Mouse (Mus musculus) midbrain, embryonic 13.5 days (tissue): ENCODE data around the gene Ift27. TPM values are rescaled to one million over a fixed set of nuclear protein-coding genes. Genes with fewer than 3 reads are reported as not detected.

Source experiments
- ATAC-seq: fragments of 200-750 bp; cut with Nextera tagmentation; 2 replicates; pipeline ENCODE4 v1.8.0; 2017; ENCODE audit warnings: mild to moderate bottlenecking, moderate TSS enrichment, moderate library complexity
- H3K27ac ChIP-seq: fragments of 300-500 bp; sonication (generic); 2 replicates; pipeline ENCODE4 v1.5.1; 2015; ENCODE audit warnings: inconsistent platforms, mild to moderate bottlenecking, moderate library complexity
- H3K27me3 ChIP-seq: fragments of 300-500 bp; sonication (generic); 2 replicates; pipeline ENCODE4 v1.6.1; 2015; ENCODE audit warnings: mild to moderate bottlenecking, inconsistent platforms
- H3K36me3 ChIP-seq: fragments of 300-500 bp; sonication (generic); 2 replicates; pipeline ENCODE4 v1.6.1; 2015; ENCODE audit warnings: mild to moderate bottlenecking, inconsistent platforms
- H3K4me1 ChIP-seq: fragments of 300-500 bp; sonication (generic); replicated peaks from 2 replicates; pipeline ENCODE4 v1.6.1; 2015; ENCODE audit warnings: inconsistent platforms
- H3K4me2 ChIP-seq: fragments of 300-500 bp; sonication (generic); replicated peaks from 2 replicates; pipeline ENCODE4 v1.6.1; 2015; ENCODE audit warnings: moderate library complexity, mild to moderate bottlenecking, inconsistent platforms
- H3K4me3 ChIP-seq: fragments of 300-500 bp; sonication (generic); replicated peaks from 2 replicates; pipeline ENCODE4 v1.5.1; 2015; ENCODE audit warnings: mild to moderate bottlenecking, inconsistent platforms
- H3K9ac ChIP-seq: fragments of 300-500 bp; sonication (generic); replicated peaks from 2 replicates; pipeline ENCODE4 v1.6.1; 2015; ENCODE audit warnings: mild to moderate bottlenecking, inconsistent platforms
- H3K9me3 ChIP-seq: fragments of 300-500 bp; sonication (generic); 2 replicates; pipeline ENCODE4 v1.6.1; 2016; ENCODE audit warnings: mild to moderate bottlenecking, inconsistent platforms
- WGBS: fragments of 180-500 bp; shearing (Covaris S2); methylation state at CpG from one replicate; pipeline ENCODE4 v1.1.7; 2015; 5-methylcytosine and 5-hydroxymethylcytosine counted together
- polyA plus RNA-seq: library from polyadenylated mRNA; unstranded; fragments of >200 nt; fragmentation: Nextera tagmentation; extraction: Ambion mirVana; gene quantifications from 2 replicates; pipeline ENCODE4 v1.2.1, GENCODE M21; 2015

Ift27 gene
- polyA plus RNA-seq, 1 experiment from 2014 or later: 121 TPM

DNA sequence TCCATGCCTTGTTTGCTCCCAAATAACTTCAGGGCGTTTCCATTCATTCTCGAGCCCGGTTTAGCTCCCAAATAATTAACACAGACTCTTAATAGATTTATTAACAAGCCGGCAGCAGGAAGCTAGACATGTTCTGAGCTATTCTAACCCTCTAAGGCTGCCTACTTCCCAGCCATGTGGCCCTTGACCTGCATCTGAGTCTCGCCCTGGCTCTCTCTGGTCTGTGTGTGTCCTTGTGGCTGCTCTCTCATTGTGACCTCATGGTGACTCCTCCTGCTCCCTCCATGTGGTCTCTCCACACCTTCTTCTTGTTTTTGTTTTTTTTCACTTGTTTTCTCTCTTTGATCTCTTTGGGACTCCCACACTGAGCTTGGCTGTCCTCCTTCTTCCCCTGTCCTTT, 13.0 kb upstream of the Ift27 start:
- no peak overlapping the region for H3K9ac ChIP-seq
- H3K4me2 ChIP-seq: no peak overlapping the region
- H3K4me3 ChIP-seq: no peak overlapping the region
- H3K27me3 ChIP-seq: peaks cover 15% of the 10 kb centered on the region
- H3K27ac ChIP-seq: no peak overlapping the region
- no peaks in the 10 kb centered on the region for H3K9me3 ChIP-seq
- 81% methylated on average over 5 of the region's 5 CpGs for WGBS
- H3K4me1 ChIP-seq: peaks cover 12% of the 10 kb centered on the region
- H3K36me3 ChIP-seq: no peaks in the 10 kb centered on the region
- ATAC-seq: no peak

DNA sequence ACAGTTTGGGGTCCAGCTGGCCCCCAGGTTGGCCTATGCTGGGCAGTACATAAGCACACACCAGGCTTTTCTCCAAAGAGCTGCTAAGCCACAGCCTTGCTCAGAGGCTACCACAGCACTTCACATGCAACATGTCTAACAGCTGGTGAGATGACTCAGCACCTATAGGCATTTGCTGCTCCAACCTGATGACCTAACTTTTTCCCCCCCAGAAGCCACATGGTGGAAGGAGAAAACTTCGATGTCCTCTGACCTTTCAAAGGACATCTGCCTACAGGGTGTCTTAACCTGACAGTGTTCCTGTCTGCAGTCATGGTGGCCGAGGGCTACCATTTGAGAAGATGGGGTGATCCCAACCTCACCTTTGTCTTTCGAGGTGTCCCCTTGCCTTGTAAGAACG, 11.7 kb upstream of the Ift27 start:
- ATAC-seq: no peak

DNA sequence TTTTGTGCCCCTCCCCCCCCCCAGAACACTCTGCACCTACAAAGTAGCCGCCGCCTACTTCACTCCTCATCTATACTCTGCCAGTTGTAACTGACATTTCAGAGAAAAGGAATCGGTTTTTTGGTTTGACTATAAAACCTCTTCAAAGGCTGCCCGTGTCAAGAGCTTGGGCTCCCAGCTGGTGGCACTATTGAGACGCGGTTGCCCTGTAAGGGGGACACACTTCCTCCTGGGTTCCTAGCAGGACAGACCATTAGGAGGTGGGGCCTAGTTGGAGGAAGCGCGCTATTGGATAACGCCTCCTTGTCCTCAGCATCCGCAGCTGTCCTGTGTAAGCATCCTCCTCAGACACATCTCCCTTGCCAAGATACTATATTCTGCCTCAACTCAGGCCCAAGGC, 10.9 kb upstream of the Ift27 start:
- ATAC-seq: peak; percentile 86
- peak overlapping the region; percentile 25; the same call in 1 of the 2 replicates for H3K4me2 ChIP-seq

More for the DNA sequence above, 11.7 kb upstream of the Ift27 start:
- WGBS: 92% methylated on average over 4 of the region's 4 CpGs
- no peak overlapping the region for H3K4me2 ChIP-seq
- no peaks in the 10 kb centered on the region for H3K36me3 ChIP-seq
- H3K9me3 ChIP-seq: no peaks in the 10 kb centered on the region
- no peak overlapping the region for H3K27ac ChIP-seq
- peaks cover 15% of the 10 kb centered on the region for H3K27me3 ChIP-seq
- H3K4me1 ChIP-seq: peaks cover 24% of the 10 kb centered on the region
- H3K4me3 ChIP-seq: no peak overlapping the region
- H3K9ac ChIP-seq: no peak overlapping the region

DNA sequence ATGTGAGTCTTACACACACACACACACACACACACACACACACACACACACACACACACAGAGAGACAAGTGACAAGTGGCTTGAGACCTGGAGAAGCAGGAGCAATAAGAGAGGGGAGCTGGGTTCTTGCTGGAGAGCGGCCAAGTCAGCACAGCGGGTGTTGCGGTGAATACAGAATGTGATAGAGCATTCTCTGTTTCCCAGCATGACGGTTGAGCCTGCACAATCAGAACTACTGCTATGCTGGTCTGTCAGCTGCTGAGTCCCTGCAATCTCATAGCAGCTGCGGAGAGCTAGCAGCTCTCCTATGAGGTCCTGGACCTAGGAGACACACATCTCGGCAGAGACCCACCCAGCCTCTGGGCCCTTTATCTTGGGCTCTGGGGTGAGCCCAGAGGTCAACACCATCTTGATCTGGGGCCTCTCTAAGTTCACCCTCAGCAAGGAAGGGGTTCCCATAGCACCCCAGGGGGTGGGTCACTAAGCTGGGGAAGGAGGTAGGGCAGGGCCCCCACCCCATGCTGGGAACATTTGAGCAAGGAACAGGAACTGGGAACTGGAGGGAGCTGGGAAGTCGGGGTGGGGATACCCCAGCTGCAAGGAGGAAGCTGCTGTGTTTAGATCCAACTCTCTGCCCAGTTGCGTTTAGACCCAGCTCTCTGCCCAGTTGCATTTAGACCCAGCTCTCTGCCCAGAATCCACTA, 7.9 kb upstream of the Ift27 start:
- Histone ChIP-seq H3K36me3 (no peaks in the 10 kb centered on the region), H3K27ac (peak overlapping the region; percentile 84), H3K4me2 (peak overlapping the region; percentile 20), H3K9ac (peak overlapping the region; percentile 41; the same call in 1 of the 2 replicates), H3K27me3 (peaks cover 23% of the 10 kb centered on the region), H3K9me3 (no peaks in the 10 kb centered on the region), H3K4me3 (no peak overlapping the region), H3K4me1 (peaks cover 37% of the 10 kb centered on the region)
- WGBS: 22% methylated on average over 8 of the region's 8 CpGs
- ATAC-seq: peak; percentile 63

More for the DNA sequence above, 10.9 kb upstream of the Ift27 start:
- Histone ChIP-seq H3K27ac (no peak overlapping the region), H3K9ac (no peak overlapping the region), H3K9me3 (no peaks in the 10 kb centered on the region), H3K4me3 (no peak overlapping the region), H3K4me1 (peaks cover 24% of the 10 kb centered on the region), H3K27me3 (peaks cover 20% of the 10 kb centered on the region), H3K36me3 (no peaks in the 10 kb centered on the region)
- 1% methylated on average over 10 of the region's 10 CpGs for WGBS

DNA sequence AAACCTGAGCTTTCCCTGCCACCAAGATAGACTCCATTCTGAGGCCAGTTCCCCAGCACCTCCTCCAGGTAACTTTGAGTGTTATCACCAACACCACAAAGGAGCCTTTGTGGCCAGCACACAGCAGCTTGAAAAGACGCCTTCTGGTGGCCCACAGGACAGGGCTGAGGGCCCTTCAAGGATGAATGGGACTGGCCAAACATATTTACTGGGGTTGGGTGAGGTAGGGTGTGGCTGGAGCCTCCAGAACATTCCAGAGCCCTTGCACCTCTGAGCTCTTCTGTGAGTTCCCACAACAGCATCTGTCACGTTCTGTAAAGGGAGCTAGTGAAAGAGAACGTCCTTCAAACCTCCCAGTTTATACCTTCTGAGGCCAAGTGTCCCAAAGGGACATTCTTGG, 5.9 kb upstream of the Ift27 start:
- H3K27ac ChIP-seq: no peak overlapping the region
- no peaks in the 10 kb centered on the region for H3K9me3 ChIP-seq
- peaks cover 23% of the 10 kb centered on the region for H3K27me3 ChIP-seq
- no peak overlapping the region for H3K4me2 ChIP-seq
- 76% methylated on average over 3 of the region's 3 CpGs for WGBS
- H3K4me1 ChIP-seq: peaks cover 39% of the 10 kb centered on the region
- no peak overlapping the region for H3K9ac ChIP-seq
- ATAC-seq: no peak
- H3K36me3 ChIP-seq: no peaks in the 10 kb centered on the region
- no peak overlapping the region for H3K4me3 ChIP-seq

DNA sequence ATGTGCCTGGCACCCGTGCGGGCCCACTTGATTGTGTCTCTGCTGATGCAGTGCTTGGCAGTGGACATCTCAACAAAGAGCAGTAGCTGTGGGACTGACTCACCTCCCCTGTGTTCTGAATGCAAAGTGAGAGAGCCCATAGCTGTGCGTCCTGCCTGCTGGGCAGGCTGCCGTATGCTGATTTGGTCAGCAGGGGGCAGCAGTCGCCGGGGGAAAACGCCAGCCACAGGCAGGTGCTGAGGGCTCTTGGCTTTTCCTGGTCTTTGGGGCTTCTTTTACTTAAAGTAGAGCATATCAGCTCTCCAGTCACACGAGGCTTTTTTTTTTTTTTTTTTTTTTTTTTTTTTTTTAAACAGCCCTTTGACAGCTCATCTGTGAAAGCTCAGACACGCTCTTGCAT, 4.5 kb upstream of the Ift27 start:
- Histone ChIP-seq H3K27ac (0 out of 2 replicates have a peak overlapping the region, but pooled peaks have one; percentile 36), H3K9me3 (no peaks in the 10 kb centered on the region), H3K4me3 (no peak overlapping the region), H3K4me2 (peak overlapping the region; percentile 22; the same call in 1 of the 2 replicates), H3K27me3 (peaks cover 17% of the 10 kb centered on the region), H3K4me1 (peaks cover 44% of the 10 kb centered on the region), H3K36me3 (no peaks in the 10 kb centered on the region), H3K9ac (no peak overlapping the region)
- WGBS: 4% methylated on average over 9 of the region's 9 CpGs
- ATAC-seq: no peak

DNA sequence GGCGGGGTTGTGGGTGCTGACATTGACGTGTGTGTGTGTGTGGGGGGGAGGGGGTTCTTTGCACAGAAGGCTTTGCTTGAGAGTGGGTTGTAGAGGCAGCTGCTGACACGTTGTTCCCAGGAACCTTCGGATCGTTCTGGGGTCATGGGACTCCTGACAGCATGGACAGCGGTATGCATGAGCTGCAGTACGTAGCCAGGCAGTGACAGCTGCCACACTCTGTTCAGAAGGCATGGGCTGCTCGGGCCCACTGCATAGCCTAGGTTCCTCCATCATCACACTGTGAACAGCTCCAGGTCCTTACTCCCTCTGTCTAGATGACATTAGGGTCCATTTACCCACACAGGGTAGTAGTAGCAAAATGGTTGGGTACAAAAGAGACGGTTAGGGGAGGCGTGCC, 3.4 kb upstream of the Ift27 start:
- peak overlapping the region; percentile 10; the same call in 1 of the 2 replicates for H3K27ac ChIP-seq
- H3K4me1 ChIP-seq: peaks cover 50% of the 10 kb centered on the region

DNA sequence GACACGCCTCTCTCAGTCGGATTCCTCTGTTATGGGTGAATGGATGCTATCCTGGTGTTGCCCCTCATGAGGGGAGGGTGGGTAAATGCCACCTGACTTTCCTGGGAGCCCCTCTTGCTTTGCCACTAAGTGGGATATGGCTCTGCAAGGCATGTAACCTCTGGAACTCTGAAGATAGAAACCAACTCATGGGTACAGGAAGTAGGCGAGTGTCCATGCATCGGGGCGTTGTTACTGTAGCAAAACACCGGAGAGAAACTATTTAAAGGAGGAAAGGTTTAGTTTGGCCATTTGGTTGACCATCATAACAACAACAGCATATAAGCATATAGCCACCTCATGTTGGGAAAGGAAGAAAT, 959 bp upstream of the Ift27 start:
- peaks cover 45% of the 10 kb centered on the region for H3K4me1 ChIP-seq
- no peaks in the 10 kb centered on the region for H3K36me3 ChIP-seq
- peak overlapping the region; percentile 89 for H3K27ac ChIP-seq
- no peak for ATAC-seq
- H3K9ac ChIP-seq: peak overlapping the region; percentile 60
- peak overlapping the region; percentile 56 for H3K4me2 ChIP-seq
- H3K4me3 ChIP-seq: peak overlapping the region; percentile 42
- 75% methylated on average over 6 of the region's 6 CpGs for WGBS
- 0 out of 2 replicates have a peak, but pooled peaks cover 4% of the 10 kb centered on the region for H3K27me3 ChIP-seq
- no peaks in the 10 kb centered on the region for H3K9me3 ChIP-seq

More for the DNA sequence above, 3.4 kb upstream of the Ift27 start:
- Histone ChIP-seq H3K27me3 (peaks cover 8% of the 10 kb centered on the region), H3K36me3 (no peaks in the 10 kb centered on the region), H3K9ac (no peak overlapping the region), H3K4me3 (no peak overlapping the region), H3K9me3 (no peaks in the 10 kb centered on the region), H3K4me2 (no peak overlapping the region)
- 72% methylated on average over 10 of the region's 10 CpGs for WGBS
- ATAC-seq: no peak

DNA sequence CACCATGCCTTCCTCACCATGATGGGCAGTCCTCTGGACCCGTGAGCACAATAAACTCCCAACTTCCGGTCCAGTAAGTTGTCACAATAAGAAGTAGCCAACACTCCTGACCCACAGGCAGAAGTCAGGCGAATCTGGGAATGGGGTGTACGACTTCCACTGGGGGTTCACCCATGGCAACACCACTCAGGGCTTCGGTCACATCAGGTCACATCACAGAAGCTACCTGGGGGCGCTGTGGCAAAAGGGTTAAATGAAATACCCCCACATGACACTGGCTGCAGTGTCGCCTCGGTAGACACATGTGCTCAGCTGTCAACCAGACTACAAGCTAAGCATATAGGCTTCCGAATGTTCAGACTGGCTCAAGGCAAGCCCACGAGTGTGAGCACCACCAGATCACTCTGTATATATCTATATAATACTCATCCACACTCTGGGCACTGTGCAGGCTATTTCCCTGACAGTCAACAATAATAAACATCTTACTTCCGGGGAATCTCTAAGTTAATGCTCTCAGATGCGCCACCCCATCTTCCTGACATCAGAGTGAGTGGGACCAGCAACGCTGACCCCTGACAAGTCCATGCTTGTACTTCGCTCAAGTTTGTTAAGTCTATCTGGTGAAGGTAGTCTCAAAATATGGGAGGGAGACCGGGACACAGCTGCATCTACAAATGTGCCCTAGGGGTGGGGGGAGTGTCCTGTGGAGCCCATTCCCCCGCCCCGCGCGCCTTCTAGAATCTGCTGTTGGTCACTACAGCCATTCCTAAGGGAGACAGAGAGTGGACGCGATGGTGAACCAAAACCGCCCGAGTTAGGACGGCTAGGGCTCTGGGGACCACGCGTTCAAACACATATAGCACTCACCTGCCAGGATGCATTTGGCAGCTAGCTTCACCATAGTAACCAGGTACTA, 749 bp downstream of the Ift27 start:
- Histone ChIP-seq H3K27me3 (no peaks in the 10 kb centered on the region), H3K4me3 (peak overlapping the region; percentile 66), H3K9me3 (no peaks in the 10 kb centered on the region), H3K36me3 (no peaks in the 10 kb centered on the region), H3K9ac (peak overlapping the region; percentile 76), H3K27ac (0 out of 2 replicates have a peak overlapping the region, but pooled peaks have one; percentile 57), H3K4me1 (peaks cover 40% of the 10 kb centered on the region), H3K4me2 (peak overlapping the region; percentile 90)
- 22% methylated on average over 26 of the region's 26 CpGs for WGBS
- no peak for ATAC-seq

DNA sequence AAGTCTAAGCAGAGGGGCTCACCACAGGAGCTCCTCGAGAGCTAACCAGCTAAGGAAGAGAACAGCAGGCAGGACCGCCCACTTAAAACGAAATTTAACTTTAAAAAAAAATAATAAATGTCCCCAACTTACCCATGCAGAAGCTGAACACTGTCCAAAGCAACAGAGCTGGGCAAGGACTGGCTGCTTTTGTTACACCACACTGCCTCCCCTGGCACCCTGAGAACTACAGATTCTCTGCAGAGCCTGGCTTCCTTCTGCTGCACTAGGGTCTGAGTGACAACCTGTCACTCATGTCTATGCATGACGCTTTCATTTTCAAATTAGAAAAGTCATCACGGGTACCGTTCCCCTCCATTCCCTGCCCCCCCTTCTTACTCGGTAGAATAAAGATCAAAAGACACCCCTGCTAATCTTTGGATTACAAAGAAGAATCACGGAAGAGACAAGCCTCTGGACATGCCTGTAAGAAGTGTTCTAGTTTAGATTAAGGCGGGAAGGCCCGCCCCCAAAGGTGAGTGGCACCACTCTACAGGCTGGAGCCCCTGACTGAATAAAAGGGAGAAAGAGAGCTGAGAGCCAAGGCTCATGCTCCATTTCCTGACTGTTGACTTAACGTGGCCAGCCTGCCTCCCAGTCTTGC, 1.5 kb downstream of the Ift27 start:
- H3K27me3 ChIP-seq: no peaks in the 10 kb centered on the region
- WGBS: 71% methylated on average over 11 of the region's 11 CpGs
- ATAC-seq: no peak
- H3K27ac ChIP-seq: no peak overlapping the region
- 0 out of 2 replicates have a peak, but pooled peaks cover 2% of the 10 kb centered on the region for H3K36me3 ChIP-seq
- H3K4me1 ChIP-seq: peaks cover 34% of the 10 kb centered on the region
- no peaks in the 10 kb centered on the region for H3K9me3 ChIP-seq
- H3K4me2 ChIP-seq: peak overlapping the region; percentile 90
- peak overlapping the region; percentile 42; the same call in 1 of the 2 replicates for H3K9ac ChIP-seq
- H3K4me3 ChIP-seq: peak overlapping the region; percentile 66

DNA sequence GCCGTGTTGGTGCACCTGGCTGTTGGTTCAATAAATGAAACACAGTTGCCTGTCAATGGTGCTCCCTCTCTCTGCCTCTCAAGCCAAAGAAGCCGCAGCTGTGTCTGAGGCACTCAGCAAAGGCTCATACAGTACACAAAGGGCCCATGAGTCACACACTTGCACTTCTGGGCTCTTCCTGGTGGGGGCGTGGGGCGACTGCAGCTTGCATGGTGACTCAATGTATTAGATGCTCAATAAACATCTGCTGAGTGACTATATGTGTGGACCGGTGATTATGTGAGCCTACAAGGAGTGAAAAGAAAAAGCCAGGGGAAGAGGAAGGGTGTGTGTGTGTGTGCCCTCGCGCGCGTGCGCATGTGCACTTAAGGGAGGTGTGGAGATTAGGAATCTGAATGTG, 2.3 kb downstream of the Ift27 start:
- no peak overlapping the region for H3K27ac ChIP-seq
- peaks cover 9% of the 10 kb centered on the region for H3K36me3 ChIP-seq
- peaks cover 34% of the 10 kb centered on the region for H3K4me1 ChIP-seq
- ATAC-seq: no peak
- H3K9ac ChIP-seq: no peak overlapping the region
- 95% methylated on average over 10 of the region's 10 CpGs for WGBS
- H3K4me3 ChIP-seq: no peak overlapping the region
- no peaks in the 10 kb centered on the region for H3K27me3 ChIP-seq
- H3K4me2 ChIP-seq: no peak overlapping the region
- H3K9me3 ChIP-seq: no peaks in the 10 kb centered on the region
